Mouse (Mus musculus) activated CD4-positive, CD25-positive, alpha-beta regulatory T cell, adult 4 months (primary cell): ENCODE measurements around the gene Oaz2. TPM values are rescaled to one million over a fixed set of nuclear protein-coding genes. Genes with fewer than 3 reads are reported as not detected.

Source experiments
- ATAC-seq: one replicate; pipeline ENCODE4 v1.8.0; 2017
- polyA plus RNA-seq, 2 experiments: library from polyadenylated mRNA; unstranded; fragments of 100-300 nt; shearing (Covaris generic); gene quantifications; one replicate each; pipeline ENCODE4 v1.2.1; 2017

The Oaz2 gene
- polyA plus RNA-seq, 2 experiments from 2014 or later, result 32.3 to 36.5 TPM

GRCm38 (mm10) chr9:65695646-65696045 is 27.8 kb downstream of the Oaz2 start:
- no peak for ATAC-seq

GRCm38 (mm10) chr9:65696337-65696736 is 28.5 kb downstream of the Oaz2 start:
- no peak for ATAC-seq

- no peak for ATAC-seq
Observed at GRCm38 (mm10) chr9:65697356-65697755, 29.6 kb downstream of the Oaz2 start.

- no peak for ATAC-seq
Observed at GRCm38 (mm10) chr9:65697992-65698391, 30.2 kb downstream of the Oaz2 start.

GRCm38 (mm10) chr9:65700504-65700903 is 32.7 kb downstream of the Oaz2 start:
- ATAC-seq, result no peak

- no peak for ATAC-seq
Observed at GRCm38 (mm10) chr9:65702286-65702685, 34.5 kb downstream of the Oaz2 start.

GRCm38 (mm10) chr9:65703241-65703640 is 35.4 kb downstream of the Oaz2 start:
- no peak for ATAC-seq

GRCm38 (mm10) chr9:65703926-65704595 is 36.3 kb downstream of the Oaz2 start:
- ATAC-seq, result no peak

- no peak for ATAC-seq
Observed at GRCm38 (mm10) chr9:65718195-65718594, 50.4 kb downstream of the Oaz2 start.

GRCm38 (mm10) chr9:65721161-65721566 is 53.4 kb downstream of the Oaz2 start:
- no peak for ATAC-seq

- no peak for ATAC-seq
Observed at GRCm38 (mm10) chr9:65724471-65725290, 56.9 kb downstream of the Oaz2 start.

GRCm38 (mm10) chr9:65725291-65725622 is 57.5 kb downstream of the Oaz2 start:
- no peak for ATAC-seq

- ATAC-seq, result no peak
Observed at GRCm38 (mm10) chr9:65726431-65726830, 58.6 kb downstream of the Oaz2 start.

- ATAC-seq, result no peak
Observed at GRCm38 (mm10) chr9:65727491-65727890, 59.7 kb downstream of the Oaz2 start.

- no peak for ATAC-seq
Observed at GRCm38 (mm10) chr9:65728588-65728987, 60.8 kb downstream of the Oaz2 start.

GRCm38 (mm10) chr9:65734931-65735330 is 67.1 kb downstream of the Oaz2 start:
- ATAC-seq, result no peak

Other genes starting within 250 kb of the Oaz2 start
- not detected for gene Slc51b, start 245.0 kb upstream of the Oaz2 start, polyA plus RNA-seq
- 10 to 100 TPM; 23.1 to 29.6 TPM for gene Mtfmt, start 232.2 kb upstream of the Oaz2 start, polyA plus RNA-seq
- gene Spg21, start 207.1 kb upstream of the Oaz2 start, polyA plus RNA-seq, result 10 to 100 TPM; 73.7 to 88.9 TPM
- under 1 TPM in 1 of 2 experiments, not detected in 1; 0.37 TPM for gene Ankdd1a, start 147.8 kb upstream of the Oaz2 start, polyA plus RNA-seq
- gene Plekho2, start 88.0 kb upstream of the Oaz2 start, polyA plus RNA-seq, result 10 to 100 TPM; 48.8 to 64.6 TPM
- 1 to 10 TPM; 2.4 to 2.6 TPM for gene Pif1, start 80.8 kb upstream of the Oaz2 start, polyA plus RNA-seq
- gene Rbpms2, start 38.4 kb upstream of the Oaz2 start, polyA plus RNA-seq, result 1 to 10 TPM in 1 of 2 experiments, under 1 TPM in 1; 0.65 to 1.1 TPM
- 1 to 10 TPM; 1.8 to 2.3 TPM for gene Zfp609, start 159.6 kb downstream of the Oaz2 start, polyA plus RNA-seq
- 10 to 100 TPM; 52.7 to 80.6 TPM for gene Pclaf, start 222.2 kb downstream of the Oaz2 start, polyA plus RNA-seq
- gene Trip4, start 240.8 kb downstream of the Oaz2 start, polyA plus RNA-seq, result 10 to 100 TPM; 36.1 to 38.1 TPM
- 10 to 100 TPM; 40.6 to 53.7 TPM for gene Csnk1g1, start 240.9 kb downstream of the Oaz2 start, polyA plus RNA-seq